Mouse (Mus musculus) adrenal gland, postnatal 14 days (tissue): ENCODE results near the gene Zfp990. TPM values are rescaled to one million over a fixed set of nuclear protein-coding genes. Genes with fewer than 3 reads are reported as not detected.
"Not testable (repeated sequence)": the region's sequence is repeated elsewhere in the genome, so short reads cannot be mapped to it uniquely, and the experiment has no call there.

Experiments used
- DNase-seq: peaks from one replicate; pipeline ENCODE4 v3.0.0; 2021; ENCODE audit warnings: mixed read lengths
- long read RNA-seq, 2 experiments: library from polyadenylated mRNA; stranded (forward); transcript quantifications; one replicate each; pipeline ENCODE4 v2.0.0; 2021
- total RNA-seq: library from RNA; stranded (reverse); gene quantifications from 2 replicates; pipeline ENCODE4 v1.2.3, GENCODE M21; 2021

Zfp990 gene
- 1.2 and 1.7 TPM in 2 replicates for total RNA-seq
- long read RNA-seq, experiment 1 = 0 reads
- long read RNA-seq, experiment 2 = 0 reads

DNA sequence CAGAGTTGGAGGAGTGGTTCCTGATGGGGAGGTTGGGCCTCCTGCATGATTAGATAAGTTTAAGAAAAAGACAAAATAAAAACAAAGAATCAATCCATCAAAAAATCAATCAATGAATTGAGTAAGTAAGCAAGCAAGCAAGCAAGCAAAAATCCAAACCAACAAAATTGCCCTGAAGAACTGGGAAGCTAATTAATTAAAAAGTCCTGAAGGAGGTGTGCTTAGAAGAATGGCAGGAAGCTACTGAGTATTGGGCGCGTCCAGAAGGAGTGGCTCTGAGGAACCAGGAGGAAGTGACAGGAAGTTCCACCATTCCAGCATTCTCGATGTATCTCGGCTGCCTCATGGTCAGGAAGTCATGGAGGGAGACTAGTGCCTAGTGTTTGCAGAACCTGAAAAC lies at the start of gene Zfp990:
Gene Zfp990, plus strand, starts transcription at position 301 of the 400 bp plus-strand sequence.
- DNase-seq = not testable (repeated sequence)

DNA sequence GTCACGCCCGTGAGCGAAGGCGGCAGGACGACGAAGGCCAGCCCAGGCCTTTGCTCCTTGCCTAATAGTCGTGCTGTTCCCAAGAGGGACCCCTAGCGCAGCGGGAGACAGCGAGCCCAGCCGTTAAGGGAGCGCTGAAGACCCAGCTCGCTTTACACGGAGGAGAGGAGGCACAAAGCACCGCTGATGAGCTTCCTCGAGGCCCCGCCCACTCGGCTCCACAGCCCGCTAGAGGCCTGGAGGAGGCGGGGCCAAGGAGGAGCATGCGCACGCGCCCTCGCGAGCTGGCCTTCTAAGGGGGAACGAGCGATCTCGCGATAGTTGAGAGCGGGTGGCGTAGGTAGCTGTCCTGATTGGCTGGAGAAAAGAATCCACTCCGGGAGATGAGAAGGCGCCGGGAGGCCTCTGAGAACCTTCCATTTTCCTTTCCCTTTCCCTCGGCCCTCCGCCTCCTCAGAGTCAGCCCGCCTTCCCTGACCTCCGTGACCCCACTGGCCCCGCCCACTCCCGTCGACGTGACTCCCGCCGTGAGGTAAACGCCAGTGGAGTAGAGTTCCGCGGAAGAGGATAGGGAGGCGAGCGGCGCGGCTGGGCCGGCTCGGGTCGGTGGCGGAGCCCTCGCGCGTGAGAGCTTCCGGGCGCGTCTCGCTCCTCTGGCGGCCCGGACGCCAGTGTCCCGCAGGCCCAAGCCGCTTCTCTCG lies 46.9 kb upstream of the Zfp990 start:
- DNase-seq = peak; percentile 33

DNA sequence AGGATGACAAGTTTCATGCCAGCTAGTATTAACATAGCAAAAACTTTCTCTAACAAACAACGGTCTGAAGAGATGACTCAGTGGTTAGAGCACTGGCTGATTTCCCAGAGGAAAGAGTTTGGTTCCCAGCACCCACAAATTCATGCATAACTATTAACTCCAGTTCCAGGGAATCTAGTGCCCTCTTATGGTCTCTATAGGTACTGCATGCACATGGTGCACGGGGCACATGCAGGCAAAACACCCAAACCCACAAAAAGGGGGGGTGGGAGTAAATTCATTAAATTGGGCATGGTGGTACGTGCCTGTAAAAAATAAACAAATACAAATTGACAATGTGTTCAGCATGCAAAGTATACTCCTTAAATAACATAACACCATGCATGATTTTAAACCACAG lies 32.4 kb upstream of the Zfp990 start:
- DNase-seq = no peak

DNA sequence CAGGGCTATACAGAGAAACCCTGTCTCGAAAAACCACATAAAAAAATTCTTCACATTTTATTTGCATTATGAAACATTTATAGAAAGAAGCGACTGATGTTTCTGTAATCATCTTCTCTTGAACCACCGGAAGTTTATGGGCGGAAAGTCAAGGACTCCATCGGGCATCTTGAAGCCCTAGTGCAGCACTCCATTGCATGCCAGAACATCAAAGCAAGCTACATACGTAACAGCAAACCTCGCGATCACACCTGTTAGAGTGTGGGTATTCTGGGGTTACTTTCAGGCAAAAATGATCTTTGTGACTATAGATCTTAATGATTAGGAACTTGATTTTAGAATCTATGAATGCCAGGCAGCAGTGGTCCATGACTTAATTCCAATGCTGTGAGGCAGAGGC lies 29.9 kb upstream of the Zfp990 start:
- not testable (repeated sequence) for DNase-seq

DNA sequence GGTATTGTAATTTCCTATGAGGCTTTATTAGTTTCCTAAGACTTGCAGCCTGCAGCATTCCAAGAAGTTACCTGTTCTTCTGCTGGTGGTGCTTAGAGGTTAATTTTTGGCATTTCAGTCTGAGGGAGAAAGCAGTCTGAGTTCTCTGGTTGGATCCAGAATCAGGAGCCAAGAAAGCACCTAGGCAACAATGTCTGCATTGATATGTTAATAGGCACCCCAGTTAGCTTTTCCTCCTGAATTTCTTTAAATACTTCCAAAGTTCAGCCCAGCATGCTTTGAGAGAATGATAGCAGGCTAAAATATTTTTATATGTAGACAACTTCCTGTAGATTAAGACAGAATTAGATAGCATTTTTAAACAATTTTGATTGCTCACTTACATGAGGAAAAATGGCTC lies 21.2 kb upstream of the Zfp990 start:
- no peak for DNase-seq

DNA sequence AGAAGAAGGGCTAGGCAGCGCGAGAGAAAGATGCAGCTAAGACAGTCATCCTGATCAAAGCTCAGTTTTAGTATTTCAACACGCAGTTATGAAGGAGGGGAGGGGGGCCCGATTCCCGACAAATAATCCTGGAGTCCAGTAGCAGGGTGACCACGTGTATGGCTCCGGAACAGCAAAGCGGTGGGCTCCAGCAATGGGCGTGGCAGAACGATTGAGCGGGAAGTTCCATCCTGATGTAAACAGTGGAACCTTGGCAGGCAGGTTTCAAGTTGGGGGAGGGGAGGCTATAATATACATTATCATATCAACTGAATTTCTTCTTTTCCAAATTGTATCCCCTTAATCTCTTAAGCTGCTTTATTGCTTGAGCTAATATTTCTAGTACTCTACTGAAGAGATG lies 18.4 kb upstream of the Zfp990 start:
- no peak for DNase-seq

DNA sequence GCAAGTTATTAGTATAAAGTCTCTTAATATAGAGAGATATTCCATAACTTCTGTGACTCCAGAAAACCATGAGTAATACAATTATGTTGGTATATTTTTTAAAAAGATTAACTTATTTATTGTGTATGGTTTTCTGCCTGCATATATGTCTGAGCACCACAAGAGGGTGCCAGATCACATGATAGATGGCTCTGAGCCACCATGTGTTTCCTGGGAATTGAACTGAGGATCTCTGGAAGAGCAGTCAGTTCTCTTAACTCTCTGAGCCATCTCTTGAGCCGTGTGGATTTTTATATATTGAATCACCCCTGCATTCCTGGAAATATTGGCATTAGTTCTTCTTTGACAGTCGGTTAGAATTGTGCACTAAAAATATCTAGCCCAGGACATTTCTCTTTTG lies 17.2 kb upstream of the Zfp990 start:
- not testable (repeated sequence) for DNase-seq

DNA sequence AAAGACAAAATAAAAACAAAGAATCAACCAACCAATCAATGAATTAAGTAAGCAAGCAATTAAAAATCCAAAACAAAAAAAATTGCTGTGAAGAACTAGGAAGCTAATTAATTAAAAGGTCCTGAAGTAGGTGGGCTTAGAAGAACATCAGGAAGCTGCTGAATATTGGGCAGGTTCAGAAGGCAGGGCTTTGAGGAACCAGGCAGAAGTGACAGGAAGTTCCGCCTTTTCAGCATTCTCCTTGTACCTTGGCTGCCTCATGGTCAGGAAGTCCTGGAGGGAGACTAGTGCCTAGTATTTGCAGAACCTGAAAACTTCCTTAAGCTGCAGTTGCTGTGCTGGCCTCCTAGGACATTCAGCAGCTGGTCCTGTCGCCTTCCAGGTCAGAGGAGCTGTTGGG lies 4.1 kb downstream of the Zfp990 start:
- not testable (repeated sequence) for DNase-seq

DNA sequence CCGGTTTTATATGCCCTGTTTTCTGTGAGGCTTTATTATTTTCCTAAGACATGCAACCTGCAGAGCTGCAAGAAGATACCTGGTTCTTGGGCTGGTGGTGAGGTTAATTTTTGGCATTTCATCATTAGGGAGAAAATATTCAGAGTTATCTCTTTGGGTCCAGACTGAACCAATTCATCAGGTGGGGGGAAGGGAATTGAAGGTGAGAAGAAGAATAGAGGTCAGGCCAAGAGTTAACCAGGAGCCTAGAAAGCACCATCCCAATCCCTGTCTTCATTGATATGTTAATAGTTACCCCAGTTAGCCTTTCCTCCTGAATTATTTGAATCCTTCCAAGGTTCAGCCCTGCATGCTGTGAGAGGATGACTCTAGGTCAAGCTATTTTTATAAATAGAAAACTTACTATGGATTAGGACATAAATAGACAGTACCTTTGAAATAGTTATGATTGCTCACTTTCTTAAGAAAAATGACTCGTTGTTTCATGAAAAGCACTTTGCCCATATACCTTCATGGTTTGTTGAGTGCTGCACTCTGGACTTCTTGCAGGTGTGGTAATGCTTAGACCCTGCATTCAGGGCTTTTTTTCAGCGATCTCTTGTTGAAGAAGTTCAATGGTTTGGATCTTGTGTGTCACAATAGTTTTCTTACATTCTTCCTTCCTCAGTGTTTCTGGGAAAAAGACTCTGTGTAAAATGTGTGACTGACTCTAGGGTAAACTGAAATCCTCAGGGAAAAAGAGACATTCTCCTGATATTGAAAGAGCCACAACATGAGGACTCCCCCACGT lies 5.4 kb downstream of the Zfp990 start:
- not testable (repeated sequence) for DNase-seq

DNA sequence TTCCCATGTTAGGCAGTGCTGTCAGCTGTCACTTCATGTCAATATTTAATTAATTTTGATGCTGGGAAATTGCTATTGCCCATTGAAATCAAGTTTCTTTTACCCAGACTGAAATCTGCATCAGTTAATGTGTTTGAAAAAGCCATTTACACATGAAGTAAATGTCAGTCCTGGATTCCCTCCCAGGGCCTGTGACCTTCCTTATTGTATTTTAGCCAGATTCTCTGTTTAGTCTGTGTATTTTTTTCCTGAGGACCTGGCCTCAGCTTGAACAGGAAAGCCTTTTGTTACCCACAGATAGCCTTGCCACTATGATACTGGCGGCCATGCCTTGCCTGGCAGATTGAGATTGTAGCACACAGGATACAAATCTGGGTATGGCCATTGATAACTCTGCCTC lies 6.8 kb downstream of the Zfp990 start:
- DNase-seq = not testable (repeated sequence)

DNA sequence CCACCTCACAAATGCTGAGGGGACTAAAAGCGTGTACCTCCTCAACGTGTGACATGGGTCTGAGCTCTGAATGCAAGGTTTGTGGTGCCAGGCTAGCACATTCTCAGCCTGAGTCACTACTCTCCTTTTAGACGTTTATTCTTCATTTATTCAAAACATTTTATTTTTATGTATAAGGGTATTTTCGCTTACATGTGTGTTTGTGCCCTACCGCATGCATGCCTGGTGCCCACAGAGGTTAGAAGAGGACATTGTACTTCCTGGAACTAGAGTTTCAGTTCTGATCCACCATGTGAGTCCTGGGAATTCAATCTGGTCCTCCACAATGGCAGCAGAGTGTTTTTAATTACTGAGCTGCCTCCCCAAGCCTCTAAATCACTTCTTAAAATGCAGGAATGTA lies 33.3 kb downstream of the Zfp990 start:
- DNase-seq = not testable (repeated sequence)

DNA sequence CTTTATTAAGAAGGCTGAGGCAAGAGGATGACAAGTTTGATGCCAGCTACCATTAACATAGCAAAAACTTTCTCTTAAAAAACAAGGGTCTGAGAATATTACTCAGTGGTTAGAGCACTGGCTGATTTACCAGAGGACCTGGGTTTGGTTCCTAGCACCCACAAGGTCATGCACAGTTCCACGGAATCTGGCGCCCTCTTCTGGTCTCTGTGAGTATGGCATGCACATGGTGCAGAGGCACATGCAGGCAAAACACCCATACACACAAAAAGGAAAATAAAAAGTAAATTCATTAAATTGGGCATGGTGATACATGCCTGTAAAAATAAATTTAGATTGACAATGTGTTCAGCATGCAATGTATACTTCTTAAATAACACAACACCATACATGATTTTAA lies 34.5 kb downstream of the Zfp990 start:
- DNase-seq = not testable (repeated sequence)

DNA sequence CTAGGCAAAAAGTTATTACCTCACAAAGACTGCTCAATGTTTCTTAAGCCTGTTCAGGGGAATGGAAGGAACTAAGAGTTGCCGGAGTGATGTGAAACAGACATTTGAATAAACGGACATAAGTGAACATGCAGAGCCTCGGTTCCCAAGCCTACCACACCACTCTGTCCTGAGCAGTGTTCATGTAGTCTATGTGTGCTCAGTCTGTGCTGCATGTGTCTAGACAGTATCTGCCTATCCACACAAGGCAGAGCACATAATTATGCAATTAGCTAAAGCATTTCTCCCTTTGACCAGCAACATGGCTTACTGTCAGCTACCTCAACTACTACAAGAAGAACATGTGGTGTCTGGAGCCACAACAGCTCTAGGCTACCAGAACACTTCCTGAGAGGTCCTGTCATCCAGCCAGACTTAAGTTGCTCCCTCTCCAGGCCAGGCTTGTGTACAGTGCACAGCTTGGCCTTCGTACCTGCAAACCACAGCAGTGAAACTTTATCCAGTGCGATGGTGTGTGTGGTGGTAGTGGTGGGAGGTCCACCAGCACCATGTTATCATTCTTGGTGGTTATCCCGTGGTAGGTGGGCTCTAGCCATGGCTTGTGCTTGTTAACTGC lies 35.3 kb downstream of the Zfp990 start:
- DNase-seq = not testable (repeated sequence)

DNA sequence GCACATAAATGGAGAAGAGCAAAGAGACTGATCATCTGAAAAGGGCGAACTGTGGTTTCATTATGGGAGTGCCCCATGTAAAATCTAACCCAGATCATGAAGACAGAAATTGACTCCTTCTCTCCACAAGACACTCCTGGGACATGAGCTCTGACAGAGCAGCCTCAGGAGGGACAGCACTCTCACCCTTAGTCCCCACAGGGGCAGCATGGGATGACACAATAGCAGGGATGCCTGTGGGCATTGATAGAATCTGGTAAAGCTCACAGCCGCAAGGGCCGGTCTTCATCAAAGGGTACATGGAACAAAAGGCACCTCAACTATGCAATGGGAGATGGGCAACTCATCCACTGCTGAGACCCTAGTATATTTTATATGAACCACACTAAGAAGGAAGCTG lies 35.9 kb downstream of the Zfp990 start:
- DNase-seq = not testable (repeated sequence)

DNA sequence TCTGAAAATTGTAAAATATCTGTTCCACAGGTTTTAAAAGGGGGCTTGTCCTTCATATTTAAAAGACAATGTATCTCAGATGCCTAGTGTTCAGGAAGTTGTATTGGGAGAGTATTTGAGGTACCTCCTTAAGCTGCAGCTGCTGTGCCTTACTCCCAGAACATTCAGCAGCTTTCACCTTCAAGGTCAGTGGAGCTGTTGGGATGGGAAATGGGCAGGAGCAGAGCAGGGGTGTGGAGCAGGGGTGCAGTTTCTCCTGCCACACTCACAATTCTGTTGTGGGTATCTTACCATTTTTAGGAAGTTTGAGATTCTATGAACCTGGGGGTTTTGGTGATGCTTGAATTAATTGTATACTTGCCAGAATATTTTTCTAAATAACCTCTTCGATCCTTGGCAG lies 46.1 kb downstream of the Zfp990 start:
- no peak for DNase-seq

DNA sequence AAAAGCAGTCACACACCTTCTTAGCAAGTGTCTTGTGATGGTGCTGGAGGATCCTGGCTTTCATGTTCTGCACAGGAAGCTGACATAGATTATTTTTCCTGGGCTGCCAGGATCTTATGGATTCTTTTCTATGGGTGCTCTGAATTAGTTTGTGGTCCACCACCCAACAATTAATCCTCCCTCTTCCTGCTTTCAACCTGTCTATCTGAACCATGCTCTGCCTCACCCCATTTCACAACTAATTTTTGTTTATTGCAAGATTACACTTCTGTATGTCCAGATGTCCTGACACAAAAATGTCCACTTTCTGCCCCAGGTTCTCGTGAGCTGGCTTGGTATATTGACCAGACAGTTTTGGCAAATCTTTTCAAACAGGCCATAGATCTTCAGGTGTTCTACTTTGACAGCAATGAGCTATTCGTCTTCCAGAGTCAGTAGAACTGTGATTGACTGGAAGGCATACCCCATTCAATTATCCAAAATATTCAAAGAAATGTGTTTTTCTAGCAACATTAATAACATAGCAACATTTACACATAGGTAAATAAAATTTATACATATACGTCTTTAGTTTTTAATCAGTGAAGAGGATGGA lies 49.0 kb downstream of the Zfp990 start:
- no peak for DNase-seq

DNA sequence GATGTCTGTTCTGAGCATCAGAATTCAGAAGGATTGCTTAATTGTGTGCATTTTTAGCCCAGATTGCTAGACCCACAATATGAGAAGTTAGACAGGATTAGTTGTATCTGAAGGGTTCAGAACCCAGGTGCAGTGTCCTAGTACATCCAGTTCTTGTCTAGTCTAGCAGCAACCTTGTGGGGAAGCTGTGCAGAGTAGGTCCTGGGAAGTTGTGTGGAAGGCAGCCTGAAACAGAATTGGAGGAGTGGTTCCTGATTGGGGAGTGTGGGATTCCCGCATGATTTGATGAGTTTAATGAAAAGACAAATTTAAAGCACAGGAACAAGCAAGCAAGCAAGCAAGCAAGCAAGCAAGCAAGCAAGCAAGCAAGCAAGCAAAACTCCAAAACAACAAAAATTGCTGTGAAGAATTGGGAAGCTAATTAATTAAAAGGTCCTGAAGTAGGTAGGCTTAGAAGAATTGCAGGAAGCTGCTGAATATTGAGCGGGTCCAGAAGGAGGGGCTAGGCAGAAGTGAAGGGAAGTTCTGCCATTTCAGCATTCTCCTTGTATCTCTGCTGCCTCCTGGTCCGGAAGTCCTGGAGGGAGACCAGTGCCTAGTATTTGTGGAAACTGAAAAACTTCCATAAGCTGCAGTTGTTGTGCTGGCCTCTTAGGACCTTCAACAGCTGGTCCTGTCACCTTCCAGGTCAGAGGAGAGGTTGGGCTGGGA lies 53.7 kb downstream of the Zfp990 start:
- no peak for DNase-seq

DNA sequence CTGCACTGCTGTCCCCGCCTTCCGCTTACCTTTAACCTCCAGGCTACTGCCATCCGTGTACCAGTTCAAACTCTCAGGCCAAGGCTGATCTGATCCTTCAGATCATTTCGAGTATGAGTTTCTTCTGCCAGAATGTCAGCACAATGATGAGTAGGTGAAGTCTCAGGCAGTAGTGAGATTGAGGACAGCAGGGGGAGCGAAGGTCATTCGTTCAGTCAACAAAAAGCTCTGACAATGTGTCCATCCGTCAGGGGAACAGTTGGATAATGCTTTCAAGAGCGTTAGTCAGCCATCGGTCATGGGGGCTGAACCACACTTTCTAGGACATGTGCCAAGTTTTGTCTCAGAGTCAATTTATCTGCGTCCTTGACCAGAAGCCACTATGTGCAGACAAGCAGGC lies 59.9 kb downstream of the Zfp990 start:
- not testable (repeated sequence) for DNase-seq

DNA sequence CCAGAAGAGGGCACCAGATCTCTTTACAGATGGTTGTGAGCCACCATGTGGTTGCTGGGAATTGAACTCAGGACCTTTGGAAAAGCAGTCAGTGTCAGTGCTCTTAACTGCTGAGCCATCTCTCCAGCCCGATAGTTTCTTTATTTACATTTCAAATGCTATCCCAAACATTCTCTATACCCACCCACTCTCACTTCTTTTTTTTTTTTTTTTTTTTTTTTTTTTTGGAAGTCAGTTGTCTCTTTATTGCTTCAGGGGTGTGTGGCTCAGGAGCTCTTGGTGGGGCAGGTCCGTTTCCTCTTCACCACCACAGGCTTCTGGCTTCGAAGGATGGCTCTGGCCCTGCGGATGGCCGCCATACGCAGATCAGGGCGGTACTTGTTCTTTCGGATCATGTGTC lies 66.1 kb downstream of the Zfp990 start:
- DNase-seq = not testable (repeated sequence)

DNA sequence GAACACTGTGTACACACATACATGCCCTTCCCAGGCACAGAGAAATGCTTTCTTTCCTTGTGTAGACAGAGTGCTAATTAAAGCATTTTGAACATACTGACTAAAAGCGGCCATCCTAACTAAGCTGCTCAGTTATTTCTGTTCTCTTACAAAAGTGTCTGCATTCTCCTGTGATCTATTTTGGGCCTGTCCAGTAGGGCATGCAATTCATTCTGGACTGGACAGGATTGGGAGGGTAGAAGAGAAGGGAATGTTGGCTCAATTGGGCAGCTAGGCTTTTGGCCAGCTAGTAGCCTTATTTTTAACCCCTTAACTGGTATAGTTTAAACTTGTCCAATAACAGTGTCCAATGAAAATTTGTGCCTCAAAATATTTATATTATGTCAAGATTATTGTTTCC lies 69.8 kb downstream of the Zfp990 start:
- not testable (repeated sequence) for DNase-seq

DNA sequence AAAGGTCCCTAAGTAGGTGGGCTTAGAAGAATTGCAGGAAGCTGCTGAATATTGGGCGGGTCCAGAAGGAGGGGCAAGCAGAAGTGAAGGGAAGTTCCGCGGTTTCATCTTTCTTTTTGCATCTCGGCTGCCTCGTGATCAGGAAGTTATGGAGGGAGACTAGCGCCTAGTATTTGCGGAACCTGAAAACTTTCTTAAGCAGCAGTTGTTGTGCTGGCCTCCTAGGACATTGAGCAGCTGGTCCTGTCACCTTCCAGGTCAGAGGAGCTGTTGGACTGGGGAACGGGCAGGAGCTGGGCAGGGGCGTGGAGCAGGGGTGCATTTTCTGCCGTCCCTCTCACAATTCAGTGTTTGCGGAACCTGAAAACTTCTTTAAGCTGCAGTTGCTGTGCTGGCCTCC lies 74.5 kb downstream of the Zfp990 start, which contains the start of gene Gm13212:
Gene Gm13212, plus strand, starts transcription at position 89 of the 400 bp plus-strand sequence.
- peak; percentile 37 for DNase-seq

DNA sequence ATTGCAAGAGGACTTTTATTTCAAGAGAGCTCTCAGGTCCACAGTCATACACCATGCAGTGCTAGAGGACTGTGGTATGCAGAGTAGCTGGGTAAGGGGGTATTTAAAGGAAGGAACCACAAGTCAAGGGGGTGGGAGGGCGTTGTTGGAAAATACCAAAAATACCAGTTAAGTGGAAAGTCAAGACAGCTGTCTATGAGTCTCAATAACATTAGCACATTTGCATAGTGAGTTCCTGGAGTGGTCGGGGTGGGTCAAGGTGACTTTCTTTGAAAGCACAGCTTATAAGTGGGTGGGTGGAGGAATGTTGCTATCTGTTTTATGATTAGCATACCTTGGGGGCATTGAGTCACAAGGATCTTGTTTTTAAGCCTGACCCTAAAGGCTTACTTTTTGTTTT lies 75.5 kb downstream of the Zfp990 start:
- not testable (repeated sequence) for DNase-seq
